Mouse (Mus musculus): ENCODE measurements around the gene Kcnma1. TPM values are rescaled to one million over a fixed set of nuclear protein-coding genes. Genes with fewer than 3 reads are reported as not detected.

The Kcnma1 gene
- polyA plus RNA-seq, 1 experiment from 2014 or later, result 6.5 TPM

DNA sequence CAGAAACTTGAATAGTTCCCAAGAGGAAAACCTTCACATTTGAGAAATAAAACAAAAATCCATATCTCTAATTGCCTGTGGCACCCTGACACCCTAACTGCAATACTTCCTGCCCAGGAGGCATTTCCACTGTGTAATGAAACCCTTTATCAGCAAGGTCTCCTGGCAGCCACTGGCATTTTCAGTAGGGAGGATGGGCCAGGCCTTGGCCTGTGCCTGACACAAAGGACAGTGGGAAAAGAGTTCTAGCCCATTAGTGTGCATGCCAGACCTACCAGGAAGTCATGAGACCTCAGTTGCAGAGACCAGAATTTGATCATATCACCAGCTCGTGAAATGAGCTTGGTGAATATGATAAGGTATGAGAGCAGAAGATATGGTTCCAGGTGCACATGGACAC, 488.4 kb downstream of the Kcnma1 start:
- H3K9me3 ChIP-seq (replicated peaks), result no peaks in the 10 kb centered on the region
- H3K27me3 ChIP-seq, result no peaks in the 10 kb centered on the region
- no peak for ATAC-seq (ENCODE audit: insufficient number of reproducible peaks, low FRiP score, low TSS enrichment, low read depth)
- H3K9ac ChIP-seq, result no peak overlapping the region
- no peak overlapping the region for H3K4me2 ChIP-seq (replicated peaks)
- H3K4me1 ChIP-seq, result peaks cover 29% of the 10 kb centered on the region
- WGBS, result 87% methylated on average over 1 of the region's 1 CpGs
- H3K27ac ChIP-seq (replicated peaks), result no peak overlapping the region
- H3K36me3 ChIP-seq, result no peaks in the 10 kb centered on the region
- no peak overlapping the region for H3K4me3 ChIP-seq (replicated peaks)

DNA sequence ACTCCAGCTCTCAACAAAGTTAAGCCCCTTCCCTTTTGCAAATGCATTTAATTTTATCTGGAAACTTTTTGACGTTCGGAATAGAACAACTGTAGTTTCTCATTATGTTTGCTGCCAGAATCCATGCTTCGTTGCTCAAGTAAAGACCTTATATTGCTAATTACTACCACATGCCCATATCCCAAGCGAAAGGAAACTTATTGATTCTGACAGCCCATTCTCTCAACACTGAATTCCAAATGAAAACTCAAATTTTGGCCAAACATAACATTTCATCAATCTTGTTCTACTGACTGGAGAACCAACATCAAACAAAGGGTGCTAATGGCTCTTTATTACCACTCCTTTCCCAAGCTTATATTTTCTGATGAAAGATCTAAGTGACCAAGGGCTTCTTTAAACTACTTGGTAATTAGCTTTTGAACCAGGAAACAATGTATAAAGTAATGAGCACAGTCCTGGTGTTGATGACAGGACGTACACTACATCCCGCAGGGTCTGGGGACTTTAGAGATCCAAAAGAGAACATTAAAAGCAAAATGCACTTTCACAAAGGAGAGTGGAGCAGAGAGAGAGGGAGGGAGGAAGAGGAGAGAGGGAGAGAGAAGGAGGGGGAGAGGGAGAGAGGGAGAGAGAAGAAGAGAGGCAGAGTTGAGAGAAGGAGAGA, 490.3 kb downstream of the Kcnma1 start:
- Histone ChIP-seq H3K4me2 (replicated peaks) (no peak overlapping the region), H3K27ac (replicated peaks) (peak overlapping the region; percentile 88), H3K36me3 (no peaks in the 10 kb centered on the region), H3K9ac (no peak overlapping the region), H3K27me3 (no peaks in the 10 kb centered on the region), H3K9me3 (replicated peaks) (no peaks in the 10 kb centered on the region), H3K4me3 (replicated peaks) (no peak overlapping the region), H3K4me1 (peaks cover 35% of the 10 kb centered on the region)
- peak; percentile 61 for ATAC-seq (ENCODE audit: insufficient number of reproducible peaks, low FRiP score, low TSS enrichment, low read depth)
- WGBS, result 29% methylated on average over 6 of the region's 6 CpGs

DNA sequence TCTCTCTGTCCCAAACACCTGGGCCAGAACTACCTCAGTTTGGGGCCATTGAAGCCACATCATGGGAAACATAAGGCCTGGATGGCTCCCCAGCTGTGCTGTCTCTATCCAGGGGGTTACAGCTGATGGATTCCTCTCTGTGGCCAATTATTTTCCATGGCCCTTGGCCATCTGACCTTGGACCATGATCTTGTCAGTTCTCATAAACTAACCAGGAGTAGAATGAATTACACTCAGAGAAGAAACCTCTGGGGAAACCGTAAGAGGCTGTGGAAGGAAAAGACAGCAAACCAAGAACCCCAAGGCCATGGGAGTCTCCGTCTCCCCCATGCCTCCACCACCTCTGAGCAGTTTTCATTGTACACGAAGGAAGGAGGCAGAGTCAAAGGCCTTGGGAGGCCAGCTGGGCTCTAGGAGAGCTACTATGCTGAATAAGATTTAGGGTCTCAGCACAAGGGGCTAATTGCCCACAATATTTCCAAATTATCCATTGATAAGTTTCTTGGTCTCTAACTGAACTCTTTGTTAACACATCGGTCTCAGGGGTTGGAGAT, 491.6 kb downstream of the Kcnma1 start:
- ATAC-seq (ENCODE audit: insufficient number of reproducible peaks, low FRiP score, low TSS enrichment, low read depth), result no peak
- WGBS, result 68% methylated on average over 4 of the region's 4 CpGs
- peak overlapping the region; percentile 88 for H3K27ac ChIP-seq (replicated peaks)

DNA sequence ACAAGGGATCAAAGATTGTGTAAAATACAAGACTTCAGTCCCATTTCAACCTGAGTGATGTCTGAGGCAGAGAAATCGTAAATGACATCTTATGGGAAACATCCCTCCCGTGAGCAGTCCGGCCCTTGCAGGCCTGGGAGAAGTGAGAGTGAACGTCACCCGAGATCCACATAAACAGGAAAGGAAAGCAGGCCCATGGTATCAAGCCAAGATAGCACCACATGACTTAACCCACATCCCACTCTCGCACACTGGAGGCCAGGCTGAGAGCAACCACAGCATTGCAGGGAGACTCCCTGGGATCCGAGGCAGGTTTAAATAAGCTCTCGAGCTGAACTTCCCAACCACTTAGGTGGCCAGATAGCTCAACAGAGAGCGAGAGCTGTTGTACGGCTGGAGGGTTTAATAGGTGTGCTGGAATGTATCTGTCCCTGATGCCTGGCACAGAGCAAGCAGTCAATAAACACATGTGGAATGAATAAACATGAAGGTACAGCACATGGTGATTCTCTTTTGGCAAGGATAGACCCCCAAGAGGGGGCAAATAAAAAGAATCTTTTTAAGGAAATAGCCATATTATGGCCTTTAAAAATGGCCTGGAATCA, 493.1 kb downstream of the Kcnma1 start:
- no peak overlapping the region for H3K4me2 ChIP-seq (replicated peaks)
- peak overlapping the region; percentile 68; the same call in 1 of the 2 replicates for H3K27ac ChIP-seq (replicated peaks)
- no peaks in the 10 kb centered on the region for H3K27me3 ChIP-seq
- no peaks in the 10 kb centered on the region for H3K9me3 ChIP-seq (replicated peaks)
- no peak overlapping the region for H3K4me3 ChIP-seq (replicated peaks)
- peak; percentile 72; the same call in 1 of the 2 replicates for ATAC-seq (ENCODE audit: insufficient number of reproducible peaks, low FRiP score, low TSS enrichment, low read depth)
- no peak overlapping the region for H3K9ac ChIP-seq
- H3K4me1 ChIP-seq, result peaks cover 28% of the 10 kb centered on the region
- WGBS, result 42% methylated on average over 10 of the region's 10 CpGs
- H3K36me3 ChIP-seq, result no peaks in the 10 kb centered on the region

More for the DNA sequence above, 491.6 kb downstream of the Kcnma1 start:
- Histone ChIP-seq H3K9ac (no peak overlapping the region), H3K9me3 (replicated peaks) (no peaks in the 10 kb centered on the region), H3K4me2 (replicated peaks) (no peak overlapping the region), H3K4me1 (peaks cover 28% of the 10 kb centered on the region), H3K4me3 (replicated peaks) (no peak overlapping the region), H3K36me3 (no peaks in the 10 kb centered on the region), H3K27me3 (no peaks in the 10 kb centered on the region)

DNA sequence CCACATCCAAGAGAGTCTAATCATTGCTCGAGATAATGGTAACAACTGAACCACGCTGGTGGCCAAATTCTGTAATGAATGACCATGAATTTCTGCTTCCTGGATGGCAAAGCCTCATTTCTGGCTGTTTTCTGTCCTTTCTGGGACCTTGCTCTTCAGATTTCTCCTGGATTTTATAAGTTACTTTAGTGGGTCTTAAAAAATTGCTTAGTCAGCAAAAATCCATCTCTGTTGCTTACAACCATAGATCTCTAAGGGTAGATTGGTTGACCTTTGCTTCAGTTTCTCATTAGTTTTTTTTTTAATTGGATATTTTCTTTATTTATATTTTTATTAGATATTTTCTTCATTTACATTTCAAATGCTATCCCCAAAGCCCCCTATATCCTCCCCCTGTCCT, 496.9 kb downstream of the Kcnma1 start:
- 88% methylated on average over 2 of the region's 2 CpGs for WGBS
- H3K27me3 ChIP-seq, result no peaks in the 10 kb centered on the region
- no peak overlapping the region for H3K4me3 ChIP-seq (replicated peaks)
- no peak overlapping the region for H3K9ac ChIP-seq
- no peaks in the 10 kb centered on the region for H3K9me3 ChIP-seq (replicated peaks)
- no peak for ATAC-seq (ENCODE audit: insufficient number of reproducible peaks, low FRiP score, low TSS enrichment, low read depth)
- H3K27ac ChIP-seq (replicated peaks), result no peak overlapping the region
- H3K4me2 ChIP-seq (replicated peaks), result no peak overlapping the region
- H3K36me3 ChIP-seq, result no peaks in the 10 kb centered on the region
- peaks cover 17% of the 10 kb centered on the region for H3K4me1 ChIP-seq

DNA sequence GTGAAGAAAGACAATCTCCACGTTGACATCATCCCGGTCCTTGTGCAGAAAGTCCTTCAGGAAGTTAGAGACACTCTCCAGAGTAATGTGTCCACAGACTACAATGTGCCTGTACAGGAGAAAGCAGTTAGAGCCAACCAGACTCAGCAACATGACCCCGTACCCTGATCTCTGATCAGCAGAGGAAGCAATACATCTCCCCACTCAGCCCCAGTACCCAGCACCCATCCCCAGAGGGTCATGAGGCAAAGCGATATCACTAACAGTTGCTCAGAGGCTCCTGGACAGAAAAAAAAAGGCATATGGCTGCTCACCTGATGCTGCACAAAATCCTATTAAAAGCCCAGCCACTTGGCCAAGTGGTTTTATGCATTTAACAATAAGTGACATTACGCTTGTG, 504.5 kb downstream of the Kcnma1 start:
- Histone ChIP-seq H3K36me3 (no peaks in the 10 kb centered on the region), H3K27ac (replicated peaks) (no peak overlapping the region), H3K9ac (no peak overlapping the region), H3K9me3 (replicated peaks) (no peaks in the 10 kb centered on the region), H3K4me3 (replicated peaks) (no peak overlapping the region), H3K27me3 (no peaks in the 10 kb centered on the region), H3K4me2 (replicated peaks) (no peak overlapping the region), H3K4me1 (no peaks in the 10 kb centered on the region)
- WGBS, result 82% methylated on average over 5 of the region's 5 CpGs
- ATAC-seq (ENCODE audit: insufficient number of reproducible peaks, low FRiP score, low TSS enrichment, low read depth), result no peak

DNA sequence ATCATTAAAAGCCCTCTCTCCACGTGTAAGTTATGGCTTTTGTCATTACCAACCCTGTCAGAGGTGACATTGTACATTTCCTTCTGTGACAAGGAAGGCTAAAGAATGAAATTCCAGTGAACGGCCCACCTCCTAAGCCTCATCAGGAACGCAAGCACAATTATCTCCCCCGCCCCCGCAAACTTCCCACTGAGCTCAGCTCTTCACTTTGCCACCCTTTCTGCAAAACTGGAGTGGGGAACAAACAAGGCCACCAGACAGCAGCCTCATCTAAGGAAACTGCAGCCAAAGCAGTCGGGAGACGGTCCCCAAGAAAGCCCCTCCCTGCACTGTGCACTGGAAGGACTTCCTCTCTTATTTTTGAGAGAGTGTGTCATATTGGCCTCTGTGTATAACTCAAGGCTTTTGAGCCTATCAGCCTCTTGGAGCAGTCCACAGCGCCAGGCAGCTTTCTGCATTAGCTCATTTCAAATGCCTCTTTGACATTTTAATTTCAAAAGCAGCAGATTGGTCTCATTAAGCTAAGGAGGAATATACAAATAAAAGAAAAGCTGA, 512.0 kb downstream of the Kcnma1 start:
- H3K4me1 ChIP-seq, result peaks cover 9% of the 10 kb centered on the region; the same call in 1 of the 2 replicates
- H3K4me2 ChIP-seq (replicated peaks), result no peak overlapping the region
- peak overlapping the region; percentile 36; the same call in 1 of the 2 replicates for H3K27ac ChIP-seq (replicated peaks)
- no peak overlapping the region for H3K4me3 ChIP-seq (replicated peaks)
- ATAC-seq (ENCODE audit: insufficient number of reproducible peaks, low FRiP score, low TSS enrichment, low read depth), result no peak
- H3K36me3 ChIP-seq, result no peaks in the 10 kb centered on the region
- no peaks in the 10 kb centered on the region for H3K9me3 ChIP-seq (replicated peaks)
- no peaks in the 10 kb centered on the region for H3K27me3 ChIP-seq
- no peak overlapping the region for H3K9ac ChIP-seq
- WGBS, result 23% methylated on average over 8 of the region's 8 CpGs

DNA sequence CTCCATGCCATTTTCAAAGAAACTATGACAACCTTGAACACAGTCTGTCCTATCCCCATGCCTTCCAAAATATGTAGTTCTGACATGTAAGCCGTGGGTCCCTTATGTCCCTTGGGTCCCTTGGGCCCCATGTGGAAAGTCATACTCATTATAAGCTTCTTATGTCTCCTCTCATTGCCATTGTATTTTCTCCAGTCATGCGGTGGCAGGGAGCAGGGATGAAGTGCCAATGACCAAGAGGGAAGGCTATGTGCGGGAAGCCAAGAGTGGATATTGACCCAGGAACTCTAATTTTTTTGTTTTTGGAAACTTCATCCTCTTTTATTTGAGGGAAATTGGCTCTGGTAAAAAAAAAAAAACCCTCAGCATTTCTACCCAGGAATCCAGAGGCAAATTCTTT, 517.5 kb downstream of the Kcnma1 start:
- Histone ChIP-seq H3K27ac (replicated peaks) (no peak overlapping the region), H3K9me3 (replicated peaks) (no peaks in the 10 kb centered on the region), H3K4me1 (peaks cover 29% of the 10 kb centered on the region), H3K36me3 (no peaks in the 10 kb centered on the region), H3K4me3 (replicated peaks) (no peak overlapping the region), H3K27me3 (no peaks in the 10 kb centered on the region), H3K9ac (no peak overlapping the region), H3K4me2 (replicated peaks) (no peak overlapping the region)
- ATAC-seq (ENCODE audit: insufficient number of reproducible peaks, low FRiP score, low TSS enrichment, low read depth), result no peak
- 81% methylated on average over 3 of the region's 3 CpGs for WGBS

DNA sequence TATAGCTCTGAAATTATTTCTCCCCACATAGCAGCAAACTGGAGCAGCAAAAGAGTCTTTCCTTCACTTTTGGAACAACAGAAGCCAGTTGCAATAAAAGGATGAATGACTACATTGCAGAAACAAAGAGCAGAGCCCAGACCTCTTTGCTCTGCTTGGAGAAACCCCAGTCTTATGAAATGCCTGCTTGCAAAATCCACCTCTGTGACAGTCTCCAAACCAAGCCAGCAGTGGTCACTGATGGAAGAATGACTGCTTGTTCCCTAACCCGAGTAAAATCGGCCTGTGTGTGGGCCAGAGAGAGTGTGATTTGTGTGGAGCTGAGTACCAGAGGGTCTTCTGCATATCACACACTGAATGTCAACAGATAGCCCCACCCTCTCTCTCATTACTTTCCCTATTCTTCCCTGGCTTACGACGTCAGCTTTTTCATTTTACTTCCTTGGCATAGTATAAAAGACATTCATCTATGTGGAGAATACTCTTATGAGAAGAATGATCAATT, 518.0 kb downstream of the Kcnma1 start:
- H3K4me3 ChIP-seq (replicated peaks), result no peak overlapping the region
- no peak overlapping the region for H3K27ac ChIP-seq (replicated peaks)
- H3K9ac ChIP-seq, result no peak overlapping the region
- no peak overlapping the region for H3K4me2 ChIP-seq (replicated peaks)
- peaks cover 28% of the 10 kb centered on the region for H3K4me1 ChIP-seq
- H3K36me3 ChIP-seq, result no peaks in the 10 kb centered on the region
- no peaks in the 10 kb centered on the region for H3K9me3 ChIP-seq (replicated peaks)
- ATAC-seq (ENCODE audit: insufficient number of reproducible peaks, low FRiP score, low TSS enrichment, low read depth), result no peak
- WGBS, result 69% methylated on average over 4 of the region's 4 CpGs
- H3K27me3 ChIP-seq, result no peaks in the 10 kb centered on the region

DNA sequence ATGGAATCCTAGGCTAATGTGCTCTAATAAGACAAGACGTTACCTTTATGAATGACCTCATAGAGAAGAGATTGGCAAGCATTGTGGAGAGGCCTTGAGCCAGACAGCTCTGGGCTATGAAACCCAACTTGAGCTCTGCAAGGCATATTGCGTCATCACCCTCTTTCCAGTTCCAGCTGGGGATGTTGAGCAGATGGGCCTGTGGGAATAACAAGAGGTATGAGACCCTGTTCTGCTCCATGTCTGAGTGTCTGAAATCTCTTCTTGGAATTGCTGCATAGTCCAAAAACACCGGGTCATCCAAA, 519.8 kb downstream of the Kcnma1 start:
- no peak overlapping the region for H3K4me2 ChIP-seq (replicated peaks)
- WGBS, result 33% methylated on average over 3 of the region's 3 CpGs
- H3K9ac ChIP-seq, result no peak overlapping the region
- no peaks in the 10 kb centered on the region for H3K36me3 ChIP-seq
- peak overlapping the region; percentile 80 for H3K27ac ChIP-seq (replicated peaks)
- no peak overlapping the region for H3K4me3 ChIP-seq (replicated peaks)
- H3K4me1 ChIP-seq, result peaks cover 28% of the 10 kb centered on the region
- H3K27me3 ChIP-seq, result no peaks in the 10 kb centered on the region
- ATAC-seq (ENCODE audit: insufficient number of reproducible peaks, low FRiP score, low TSS enrichment, low read depth), result peak; percentile 86
- no peaks in the 10 kb centered on the region for H3K9me3 ChIP-seq (replicated peaks)

DNA sequence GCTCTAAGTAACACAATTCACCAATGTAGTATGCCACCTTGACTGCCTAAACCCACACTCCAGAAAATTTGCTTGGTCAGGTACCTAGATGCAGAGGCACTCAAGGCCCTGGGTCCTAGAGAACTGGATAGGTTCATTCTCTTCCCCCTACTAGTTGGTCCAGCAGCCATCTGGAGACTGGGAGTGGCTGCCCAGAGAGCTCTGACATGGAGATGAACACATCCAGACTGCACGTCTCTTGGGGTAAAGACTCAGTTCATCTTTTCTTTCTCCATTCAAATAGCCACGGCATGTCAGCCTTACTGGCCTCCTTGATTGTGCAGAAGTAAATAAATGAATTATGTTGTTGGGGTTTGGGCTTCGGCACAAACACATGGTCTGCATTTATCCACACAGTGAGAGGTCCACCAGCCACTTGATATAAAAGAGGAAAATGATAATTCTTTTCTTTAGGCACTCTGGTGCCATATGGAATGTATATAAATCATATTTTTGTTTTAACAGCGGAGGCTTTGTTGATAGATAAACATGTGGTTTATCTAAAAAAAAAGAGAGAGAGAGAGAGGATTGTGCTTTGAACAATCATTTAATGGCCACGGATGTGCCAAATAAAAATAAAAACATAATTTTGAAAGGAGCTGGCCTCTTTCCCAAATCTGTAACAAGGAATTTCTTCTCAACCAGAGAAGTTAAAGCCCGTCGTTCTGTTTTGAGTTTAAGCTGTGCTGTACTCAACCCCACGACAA, 520.4 kb downstream of the Kcnma1 start:
- Histone ChIP-seq H3K27ac (replicated peaks) (peak overlapping the region; percentile 90), H3K36me3 (no peaks in the 10 kb centered on the region), H3K27me3 (no peaks in the 10 kb centered on the region), H3K9ac (no peak overlapping the region), H3K4me1 (peaks cover 28% of the 10 kb centered on the region), H3K4me2 (replicated peaks) (no peak overlapping the region), H3K4me3 (replicated peaks) (no peak overlapping the region), H3K9me3 (replicated peaks) (no peaks in the 10 kb centered on the region)
- peak; percentile 72 for ATAC-seq (ENCODE audit: insufficient number of reproducible peaks, low FRiP score, low TSS enrichment, low read depth)
- WGBS, result 31% methylated on average over 8 of the region's 8 CpGs
